Mouse (Mus musculus) heart, adult 11 months (tissue): ENCODE measurements around the gene Atf3.
A peak's percentile ranks its signal among the peaks of the same experiment; 100 is the strongest.

ENCODE experiments used
- DNase-seq: peaks from one replicate; pipeline ENCODE4 v3.0.0; 2022

Gene Atf3

DNA sequence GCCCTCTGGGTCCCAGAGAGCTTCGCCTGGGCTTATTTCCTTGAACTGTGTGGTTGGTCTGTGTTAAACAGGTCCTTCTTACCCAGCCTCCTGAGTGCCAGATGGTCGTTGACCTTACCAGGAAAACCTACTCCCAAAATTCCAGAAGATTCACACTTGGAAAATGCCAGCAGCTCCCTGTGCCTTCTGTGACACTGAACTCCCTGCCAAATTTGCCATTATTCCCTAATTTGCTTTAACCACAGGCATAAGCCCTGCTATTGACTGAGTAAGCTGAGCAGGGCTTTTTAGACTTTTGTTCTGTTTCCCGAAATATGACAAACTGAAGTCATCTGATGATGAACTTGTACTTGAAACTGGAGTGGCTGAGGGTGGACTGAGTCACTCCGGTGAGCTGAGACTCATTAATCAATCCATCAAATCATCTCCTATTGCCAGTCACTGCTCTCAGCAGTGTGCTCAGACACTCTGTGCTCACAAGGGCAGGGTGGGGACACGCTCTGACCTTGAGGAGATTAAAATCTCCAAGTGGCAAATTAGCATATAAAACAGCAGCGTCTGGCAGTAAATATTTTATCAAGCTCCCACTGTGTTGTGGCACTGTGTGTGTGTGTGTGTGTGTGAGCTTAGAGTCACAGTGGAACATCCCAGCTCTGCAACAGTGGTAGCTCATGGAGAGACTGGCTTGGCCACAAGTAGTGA, 28.0 kb downstream of the Atf3 start:
- peak; percentile 64 for DNase-seq

- peak; percentile 96 for DNase-seq
These were observed 31.5 kb downstream of the Atf3 start for GRCm38 (mm10) chr1:191186386-191186770.

DNA sequence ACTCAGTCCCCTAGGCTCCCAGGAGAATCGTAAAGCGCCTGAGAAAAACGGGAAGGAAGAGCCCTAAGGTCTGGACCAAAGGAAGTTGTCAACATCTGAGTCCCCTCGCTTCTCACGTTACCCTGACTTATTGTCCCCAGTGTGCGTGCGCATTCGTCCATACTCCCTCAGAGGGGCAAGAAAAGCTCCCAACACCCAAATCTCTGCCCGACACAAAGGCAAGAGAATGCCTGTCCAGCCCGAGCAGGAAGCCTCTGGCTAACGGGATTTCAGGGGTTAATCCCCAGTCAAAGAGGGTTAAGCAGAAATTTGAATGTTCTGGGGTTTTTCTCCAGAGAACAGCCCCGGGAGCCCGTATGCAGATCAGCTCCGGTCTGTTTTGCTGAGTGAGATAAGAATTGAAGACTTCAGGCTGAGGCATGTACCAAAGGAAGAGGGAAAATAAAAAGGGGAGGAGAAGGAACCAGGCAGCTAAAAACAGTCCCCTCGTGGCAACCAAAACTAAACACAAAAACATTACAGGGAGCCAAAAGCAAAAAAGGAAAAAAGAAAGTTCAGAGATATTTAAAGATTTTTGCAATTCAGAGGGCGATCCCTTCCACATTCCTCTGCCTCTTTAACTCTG, 32.0 kb downstream of the Atf3 start:
- peak; percentile 97 for DNase-seq

GRCm38 (mm10) chr1:191184841-191185251, 33.0 kb downstream of the Atf3 start:
- peak; percentile 97 for DNase-seq

- DNase-seq = peak; percentile 94
These were observed 33.6 kb downstream of the Atf3 start for GRCm38 (mm10) chr1:191184066-191184815.

DNA sequence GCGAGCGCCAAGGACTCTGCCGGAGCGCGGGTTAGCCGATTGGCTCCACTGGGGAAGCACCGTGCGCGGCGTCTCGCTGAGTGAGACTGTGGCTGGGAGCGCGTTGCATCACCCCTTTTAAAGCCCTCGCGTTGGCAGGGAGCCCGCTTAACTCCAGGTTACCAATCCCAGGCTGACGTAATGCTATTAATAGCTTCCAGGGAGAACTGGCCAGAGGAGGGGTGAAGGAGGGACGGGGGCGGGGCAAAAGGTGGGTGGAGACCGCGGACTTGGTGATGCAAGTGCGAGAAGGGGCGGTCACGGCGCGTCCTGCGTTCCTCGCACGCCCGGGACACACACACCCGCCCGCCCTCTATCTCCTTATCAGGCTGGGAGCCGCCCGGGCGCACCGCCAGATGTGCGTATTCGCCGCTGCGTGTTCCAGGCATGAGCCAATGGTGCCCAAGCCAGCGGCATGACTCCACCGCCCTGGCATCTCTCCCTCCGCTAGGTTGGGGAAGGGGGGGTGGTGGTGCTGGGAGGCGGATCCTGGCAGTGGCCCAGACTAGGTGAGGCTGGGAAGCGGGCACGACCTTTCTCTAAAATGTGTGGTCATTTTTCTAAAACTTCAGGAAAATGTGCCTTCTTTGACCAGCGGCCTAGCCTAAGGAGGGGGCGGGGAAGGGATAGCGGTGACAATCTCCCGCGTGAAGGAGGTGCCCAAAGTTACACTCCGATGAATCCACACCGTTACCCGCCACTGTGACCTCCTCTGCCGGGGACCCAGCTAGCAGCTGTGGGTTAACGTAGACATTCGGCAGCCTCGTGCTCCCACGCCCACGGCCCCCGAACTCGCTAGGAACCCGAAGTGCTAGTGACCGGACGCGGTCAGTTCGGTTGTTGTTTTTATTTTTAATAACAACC, 34.4 kb downstream of the Atf3 start:
- DNase-seq = peak; percentile 100

- DNase-seq = peak; percentile 97
These were observed 35.2 kb downstream of the Atf3 start for GRCm38 (mm10) chr1:191182431-191183162.

DNA sequence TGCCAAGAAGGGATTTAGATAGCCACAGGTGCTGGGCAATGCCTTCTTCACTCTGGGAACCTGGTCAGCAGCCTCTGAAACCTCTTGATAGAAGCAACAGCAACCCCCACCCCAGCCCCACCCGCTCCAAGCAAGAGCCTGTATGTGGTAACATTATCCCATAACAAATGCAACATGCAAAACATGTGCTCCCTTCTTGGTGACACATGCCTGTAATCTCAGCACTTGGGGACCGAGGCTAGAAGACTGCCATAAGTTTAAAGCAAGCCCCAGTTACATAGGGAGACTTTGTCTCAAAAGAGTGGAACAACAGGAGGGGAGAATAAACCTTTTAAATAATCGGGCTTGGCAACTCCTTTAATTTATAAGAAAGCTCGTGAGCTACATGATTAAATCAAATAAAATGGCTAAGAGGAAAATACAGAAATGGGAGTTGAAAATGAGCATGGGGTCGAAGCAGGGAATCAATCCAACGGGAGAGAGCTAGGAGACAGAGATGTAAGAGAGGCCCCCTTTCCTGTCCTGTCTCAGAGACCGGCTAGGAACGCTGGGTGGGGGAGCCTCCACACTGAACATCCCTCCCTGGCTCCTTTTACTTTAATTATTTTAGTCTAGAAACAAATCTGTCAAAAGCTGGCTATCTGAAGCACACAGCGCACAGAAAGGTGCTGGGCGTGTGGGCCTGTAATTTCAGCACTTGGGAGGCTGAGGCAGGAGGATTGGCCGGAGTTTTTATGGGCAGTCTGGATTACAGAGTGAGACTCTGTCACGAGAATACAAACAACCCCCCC, 36.2 kb downstream of the Atf3 start:
- no peak for DNase-seq

DNA sequence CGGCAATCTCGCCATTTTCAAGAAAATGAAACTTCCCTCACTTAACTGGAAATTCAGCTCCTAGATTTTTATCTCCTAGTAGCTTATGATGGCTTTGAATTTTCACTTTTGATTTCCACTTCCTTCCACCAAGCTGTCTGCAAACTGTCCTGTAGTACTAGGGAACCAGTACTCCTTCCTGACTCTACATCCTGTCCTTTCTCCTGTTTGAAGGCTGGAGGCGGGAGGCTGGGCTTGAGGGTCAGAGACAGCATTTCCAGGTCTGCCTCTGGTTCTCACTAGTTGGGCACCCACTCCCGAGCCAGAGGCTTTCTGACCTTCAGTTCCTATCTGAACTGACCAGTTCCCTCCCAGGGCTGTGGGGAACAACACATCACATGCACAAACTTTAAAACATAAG, 37.4 kb downstream of the Atf3 start:
- DNase-seq = peak; percentile 94

DNA sequence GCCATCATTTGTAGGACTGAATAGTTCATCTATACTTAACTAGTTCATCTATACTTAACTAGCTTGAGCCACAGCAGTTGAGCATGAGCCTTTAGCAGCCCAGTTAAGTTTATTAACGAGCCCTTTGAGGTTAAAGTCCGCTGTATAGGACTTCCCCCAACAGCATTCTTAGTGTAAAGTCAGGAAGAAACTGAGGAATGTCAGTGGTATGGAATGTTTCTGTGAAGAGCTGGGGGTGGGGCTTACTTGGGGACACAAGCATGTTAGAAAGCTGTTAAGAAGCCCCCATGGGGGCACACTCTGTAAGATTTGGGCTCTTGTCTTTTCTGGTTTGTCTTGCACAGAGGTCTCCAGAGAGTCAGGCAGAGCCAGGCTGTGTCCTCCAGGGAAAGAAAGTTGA, 38.0 kb downstream of the Atf3 start:
- DNase-seq = no peak

- no peak for DNase-seq
These were observed 39.2 kb downstream of the Atf3 start for GRCm38 (mm10) chr1:191178511-191179188.

GRCm38 (mm10) chr1:191176887-191177286, 41.0 kb downstream of the Atf3 start:
- DNase-seq = no peak

GRCm38 (mm10) chr1:191172487-191172886, 45.4 kb downstream of the Atf3 start:
- DNase-seq = no peak

- no peak for DNase-seq
These were observed 47.4 kb downstream of the Atf3 start for GRCm38 (mm10) chr1:191170444-191170843.

DNA sequence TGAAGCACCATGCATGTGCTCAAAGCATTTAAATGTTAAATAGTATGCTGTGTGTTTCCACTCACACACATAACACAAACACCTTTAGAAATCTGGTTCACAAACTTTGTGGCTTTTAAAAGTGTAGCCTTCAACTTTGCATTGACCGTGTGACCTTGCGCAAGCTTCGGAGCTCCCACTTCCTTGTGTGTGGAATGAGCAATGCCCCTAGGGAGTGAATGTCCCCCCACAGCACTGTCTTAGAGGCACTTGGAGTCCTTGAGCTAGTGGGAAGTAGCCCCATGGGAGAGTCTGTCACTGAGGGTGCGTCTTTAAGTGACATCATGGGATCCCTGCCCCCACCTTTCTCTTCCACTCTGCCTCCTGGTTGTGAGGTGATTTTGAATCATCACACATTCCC, 51.6 kb downstream of the Atf3 start:
- peak; percentile 60 for DNase-seq

- DNase-seq = peak; percentile 61
These were observed 53.1 kb downstream of the Atf3 start, which contains the start of gene Fam71a for GRCm38 (mm10) chr1:191164717-191165116. TSS of gene Fam71a (minus strand) at chr1:191164817.

DNA sequence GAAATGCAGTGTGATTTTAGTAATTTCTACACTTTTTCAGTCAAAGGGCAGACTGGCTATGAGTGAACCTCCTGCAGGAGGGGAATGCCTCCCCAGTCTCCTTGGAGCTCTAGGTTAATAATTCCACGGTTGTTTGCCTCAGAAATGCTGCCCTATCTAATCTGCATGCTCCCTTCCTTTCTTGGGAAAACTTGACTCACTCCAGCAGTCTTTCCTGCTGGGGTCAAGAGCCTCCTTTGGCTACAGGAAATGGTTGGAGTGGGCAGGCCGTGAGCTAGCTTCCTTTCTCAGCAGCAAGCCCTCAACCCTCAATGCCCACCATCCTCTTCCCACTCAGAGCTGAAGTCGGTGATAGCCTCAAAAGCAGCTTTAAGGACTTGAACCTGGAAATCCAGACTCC, 63.5 kb downstream of the Atf3 start:
- peak; percentile 71 for DNase-seq

DNA sequence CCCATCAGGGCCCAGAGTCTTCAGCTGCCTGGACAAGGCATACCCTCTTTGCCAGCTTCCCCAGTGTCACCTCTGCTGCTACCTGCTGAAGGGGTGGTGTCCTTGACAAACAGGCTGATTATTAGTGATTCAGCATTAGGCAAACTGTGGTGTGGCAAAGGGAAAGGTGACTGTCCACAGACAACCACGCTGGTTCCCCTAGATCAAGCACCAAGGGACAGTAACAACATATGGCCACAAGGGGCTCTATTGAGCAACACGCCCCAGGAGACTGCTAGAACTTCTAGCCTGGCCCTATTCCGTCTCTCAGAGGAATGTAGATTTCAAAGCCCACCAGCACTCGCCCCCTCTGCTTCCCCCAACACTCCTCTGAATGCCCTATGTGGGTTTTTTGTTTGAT, 64.8 kb downstream of the Atf3 start:
- DNase-seq = peak; percentile 87

- peak; percentile 65 for DNase-seq
These were observed 66.8 kb downstream of the Atf3 start for GRCm38 (mm10) chr1:191150924-191151605.

GRCm38 (mm10) chr1:191149489-191149888, 68.3 kb downstream of the Atf3 start:
- peak; percentile 90 for DNase-seq
